Mouse (Mus musculus): ENCODE data around the gene Kcnma1. TPM values are rescaled to one million over a fixed set of nuclear protein-coding genes. Genes with fewer than 3 reads are reported as not detected.

The Kcnma1 gene
- total RNA-seq, 1 experiment = 0.49 TPM

DNA sequence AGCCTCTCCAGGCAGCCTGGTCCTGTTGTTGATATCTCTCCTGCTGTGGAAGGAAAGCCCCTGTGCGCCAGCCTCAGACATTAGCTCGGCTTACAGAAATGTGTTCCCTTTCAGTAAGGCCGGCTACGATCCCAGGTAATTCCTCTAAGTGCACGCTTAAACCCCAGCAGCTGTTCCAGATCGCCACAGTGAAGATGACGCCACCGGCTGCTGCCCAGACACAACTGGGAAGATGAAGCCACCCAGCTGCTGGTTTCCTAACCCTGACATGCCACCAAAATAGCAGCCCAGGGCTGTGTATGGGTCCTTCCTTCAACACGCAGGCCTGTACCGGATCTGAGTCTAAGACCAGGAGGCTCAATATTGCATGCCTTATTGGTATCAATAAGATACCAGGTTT is 307.5 kb downstream of the Kcnma1 start:
- no peak for DNase-seq (ENCODE audit: low read depth, low spot score)
- H3K9me3 ChIP-seq (ENCODE audit: control insufficient read depth, insufficient read depth, low read depth, low read length) = no peaks in the 10 kb centered on the region
- peaks cover 0 to 3% of the 10 kb centered on the region in 2 experiments; a peak in 1 of 4 replicates for H3K4me1 ChIP-seq (ENCODE audit: control insufficient read depth in 2 of 2, insufficient read depth in 2 of 2, low read length in 2 of 2, poor library complexity in 1 of 2)
- H3K9ac ChIP-seq (ENCODE audit: insufficient read depth, low read depth, low read length, poor library complexity, severe bottlenecking) = no peak overlapping the region
- no peaks in the 10 kb centered on the region for H3K36me3 ChIP-seq (ENCODE audit: control insufficient read depth, insufficient read depth, low read length, poor library complexity, severe bottlenecking)
- H3K4me3 ChIP-seq (ENCODE audit: insufficient read depth in 1 of 2, low read depth in 1 of 2, low read length in 2 of 2, poor library complexity in 1 of 2, severe bottlenecking in 1 of 2) = no peak overlapping the region
- in situ Hi-C loops (cut with MboI; ENCODE audit: low sequenced_read_pairs in 2 of 2, unreplicated experiment in 2 of 2) = no loop called here
- H3K27ac ChIP-seq (ENCODE audit: insufficient read depth, low read depth, low read length, poor library complexity, severe bottlenecking) = no peak overlapping the region
- no peak for TF ChIP-seq ZNF384 (IDR thresholded peaks at IDR 0.05; ENCODE audit: low read depth, low read length)
- no peak for TF ChIP-seq CHD2 (IDR thresholded peaks at IDR 0.05; ENCODE audit: low read depth, low read length)
- TF ChIP-seq ZC3H11A (IDR thresholded peaks at IDR 0.05; ENCODE audit: borderline replicate concordance, low read depth, low read length) = no peak
- TF ChIP-seq HCFC1 (IDR thresholded peaks at IDR 0.05; ENCODE audit: borderline replicate concordance, insufficient read depth, low read length) = no peak
- TF ChIP-seq MAFK (IDR thresholded peaks at IDR 0.05; ENCODE audit: insufficient read depth, low read depth, low read length) = no peak

DNA sequence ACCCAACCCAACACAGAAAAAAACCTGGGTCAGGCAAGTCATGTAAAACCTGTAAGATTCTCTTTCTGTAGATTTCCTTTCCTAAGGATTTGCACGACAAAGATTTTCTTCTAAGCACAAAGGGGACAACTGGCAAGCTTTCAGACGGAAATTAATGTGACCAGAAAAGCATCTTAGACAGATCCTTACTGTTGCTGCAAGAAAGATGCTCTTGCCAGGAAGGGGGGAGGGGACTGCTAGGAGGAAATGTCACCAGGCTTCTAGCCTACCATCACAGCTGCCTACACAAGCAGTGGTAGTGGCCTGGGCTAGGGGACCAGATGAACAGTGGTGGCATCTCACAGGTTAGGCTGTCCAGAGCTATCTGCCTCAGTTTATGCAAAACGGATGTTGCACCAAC is 308.6 kb downstream of the Kcnma1 start:
- no peaks in the 10 kb centered on the region for H3K9me3 ChIP-seq (ENCODE audit: control insufficient read depth, insufficient read depth, low read depth, low read length)
- no peak overlapping the region for H3K27ac ChIP-seq (ENCODE audit: insufficient read depth, low read depth, low read length, poor library complexity, severe bottlenecking)
- no peak for TF ChIP-seq CHD2 (IDR thresholded peaks at IDR 0.05; ENCODE audit: low read depth, low read length)
- TF ChIP-seq ZNF384 (IDR thresholded peaks at IDR 0.05; ENCODE audit: low read depth, low read length) = no peak
- TF ChIP-seq HCFC1 (IDR thresholded peaks at IDR 0.05; ENCODE audit: borderline replicate concordance, insufficient read depth, low read length) = no peak
- no peak overlapping the region for H3K4me3 ChIP-seq (ENCODE audit: insufficient read depth in 1 of 2, low read depth in 1 of 2, low read length in 2 of 2, poor library complexity in 1 of 2, severe bottlenecking in 1 of 2)
- H3K4me1 ChIP-seq (ENCODE audit: control insufficient read depth in 2 of 2, insufficient read depth in 2 of 2, low read length in 2 of 2, poor library complexity in 1 of 2) = peaks cover 0 to 3% of the 10 kb centered on the region in 2 experiments; a peak in 1 of 4 replicates
- in situ Hi-C loops (cut with MboI; ENCODE audit: low sequenced_read_pairs in 2 of 2, unreplicated experiment in 2 of 2) = no loop called here
- H3K36me3 ChIP-seq (ENCODE audit: control insufficient read depth, insufficient read depth, low read length, poor library complexity, severe bottlenecking) = no peaks in the 10 kb centered on the region
- H3K9ac ChIP-seq (ENCODE audit: insufficient read depth, low read depth, low read length, poor library complexity, severe bottlenecking) = no peak overlapping the region
- no peak for DNase-seq (ENCODE audit: low read depth, low spot score)

DNA sequence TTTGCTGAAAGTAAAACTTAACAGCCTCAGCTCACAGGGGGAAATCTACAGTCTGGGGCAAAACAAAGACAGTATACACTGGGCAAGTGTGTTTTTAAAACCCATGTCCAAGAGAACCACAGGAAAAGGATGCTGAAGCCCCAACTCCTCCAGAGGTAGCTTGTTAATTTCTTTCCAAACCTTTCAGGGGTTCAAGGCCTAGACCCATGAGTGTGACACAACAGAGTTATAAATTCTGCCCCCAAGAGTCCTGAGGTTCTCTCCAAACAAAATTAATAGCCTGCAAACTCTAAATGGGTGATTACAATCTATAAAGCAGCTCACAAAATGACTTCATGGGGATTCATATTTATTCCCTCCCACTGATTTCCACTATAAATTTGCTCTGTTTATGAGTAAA is 310.0 kb downstream of the Kcnma1 start:
- H3K4me1 ChIP-seq (ENCODE audit: control insufficient read depth in 2 of 2, insufficient read depth in 2 of 2, low read length in 2 of 2, poor library complexity in 1 of 2) = peaks cover 0 to 3% of the 10 kb centered on the region in 2 experiments; a peak in 1 of 4 replicates
- H3K9ac ChIP-seq (ENCODE audit: insufficient read depth, low read depth, low read length, poor library complexity, severe bottlenecking) = no peak overlapping the region
- in situ Hi-C loops (cut with MboI; ENCODE audit: low sequenced_read_pairs in 2 of 2, unreplicated experiment in 2 of 2) = no loop called here
- DNase-seq (ENCODE audit: low read depth, low spot score) = no peak
- no peak overlapping the region for H3K27ac ChIP-seq (ENCODE audit: insufficient read depth, low read depth, low read length, poor library complexity, severe bottlenecking)
- TF ChIP-seq ZC3H11A (IDR thresholded peaks at IDR 0.05; ENCODE audit: borderline replicate concordance, low read depth, low read length) (no peak), ZNF384 (IDR thresholded peaks at IDR 0.05; ENCODE audit: low read depth, low read length) (no peak), HCFC1 (IDR thresholded peaks at IDR 0.05; ENCODE audit: borderline replicate concordance, insufficient read depth, low read length) (no peak), MAFK (IDR thresholded peaks at IDR 0.05; ENCODE audit: insufficient read depth, low read depth, low read length) (no peak), CHD2 (IDR thresholded peaks at IDR 0.05; ENCODE audit: low read depth, low read length) (no peak)
- H3K36me3 ChIP-seq (ENCODE audit: control insufficient read depth, insufficient read depth, low read length, poor library complexity, severe bottlenecking) = no peaks in the 10 kb centered on the region
- H3K9me3 ChIP-seq (ENCODE audit: control insufficient read depth, insufficient read depth, low read depth, low read length) = no peaks in the 10 kb centered on the region
- H3K4me3 ChIP-seq (ENCODE audit: insufficient read depth in 1 of 2, low read depth in 1 of 2, low read length in 2 of 2, poor library complexity in 1 of 2, severe bottlenecking in 1 of 2) = no peak overlapping the region

DNA sequence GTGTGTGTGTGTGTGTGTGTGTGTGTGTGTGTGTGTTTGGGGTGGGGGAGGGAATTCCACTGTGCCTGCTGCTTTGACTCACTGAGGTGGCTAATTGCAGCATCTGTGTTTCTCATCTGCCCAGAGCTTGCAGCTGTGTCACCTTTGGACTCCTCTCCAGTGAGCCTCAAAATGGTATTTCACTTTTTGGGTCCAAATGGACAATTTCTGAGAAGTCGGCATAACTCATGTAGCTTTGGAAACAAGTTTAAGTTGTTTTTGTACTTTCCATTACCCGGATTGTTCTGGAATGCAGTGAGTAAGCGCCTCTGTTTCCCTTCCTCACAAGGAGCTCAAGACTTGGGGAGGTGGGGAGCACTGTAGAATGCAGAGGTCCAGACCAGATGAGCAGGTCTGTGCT is 317.9 kb downstream of the Kcnma1 start:
- TF ChIP-seq ZNF384 (IDR thresholded peaks at IDR 0.05; ENCODE audit: low read depth, low read length) (no peak), ZC3H11A (IDR thresholded peaks at IDR 0.05; ENCODE audit: borderline replicate concordance, low read depth, low read length) (no peak), CHD2 (IDR thresholded peaks at IDR 0.05; ENCODE audit: low read depth, low read length) (no peak), HCFC1 (IDR thresholded peaks at IDR 0.05; ENCODE audit: borderline replicate concordance, insufficient read depth, low read length) (no peak), MAFK (IDR thresholded peaks at IDR 0.05; ENCODE audit: insufficient read depth, low read depth, low read length) (no peak)
- no peak overlapping the region for H3K9ac ChIP-seq (ENCODE audit: insufficient read depth, low read depth, low read length, poor library complexity, severe bottlenecking)
- no peaks in the 10 kb centered on the region for H3K4me1 ChIP-seq (ENCODE audit: control insufficient read depth in 2 of 2, insufficient read depth in 2 of 2, low read length in 2 of 2, poor library complexity in 1 of 2)
- H3K4me3 ChIP-seq (ENCODE audit: insufficient read depth in 1 of 2, low read depth in 1 of 2, low read length in 2 of 2, poor library complexity in 1 of 2, severe bottlenecking in 1 of 2) = no peak overlapping the region
- DNase-seq (ENCODE audit: low read depth, low spot score) = no peak
- no peak overlapping the region for H3K27ac ChIP-seq (ENCODE audit: insufficient read depth, low read depth, low read length, poor library complexity, severe bottlenecking)
- no peaks in the 10 kb centered on the region for H3K36me3 ChIP-seq (ENCODE audit: control insufficient read depth, insufficient read depth, low read length, poor library complexity, severe bottlenecking)
- no peaks in the 10 kb centered on the region for H3K9me3 ChIP-seq (ENCODE audit: control insufficient read depth, insufficient read depth, low read depth, low read length)
- in situ Hi-C loops (cut with MboI; ENCODE audit: low sequenced_read_pairs in 2 of 2, unreplicated experiment in 2 of 2) = loop anchor here in 1 of 2 experiments (25.0 kb wide), 1 partner anchor 591 kb away; the partner anchor contains the start of gene E330034G19Rik

DNA sequence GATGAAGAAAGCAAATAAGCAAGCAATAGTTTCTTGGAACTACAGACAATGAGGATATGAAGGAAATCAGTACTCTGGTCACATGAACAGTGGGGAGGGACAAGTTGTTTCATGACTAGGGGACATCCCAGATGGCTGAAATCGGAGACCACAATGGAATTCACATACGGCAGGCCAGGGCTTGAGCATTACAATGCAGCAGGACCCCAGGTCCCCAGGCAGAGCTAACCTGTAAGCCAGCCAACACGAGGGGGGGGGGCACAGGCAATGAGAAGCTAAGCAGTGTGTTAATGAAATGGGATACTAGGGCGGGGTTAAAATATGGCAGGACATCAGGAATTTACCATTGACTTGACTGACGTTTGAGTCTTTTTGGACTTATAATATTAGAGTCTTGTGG is 324.6 kb downstream of the Kcnma1 start:
- no peaks in the 10 kb centered on the region for H3K4me1 ChIP-seq (ENCODE audit: control insufficient read depth in 2 of 2, insufficient read depth in 2 of 2, low read length in 2 of 2, poor library complexity in 1 of 2)
- TF ChIP-seq ZC3H11A (IDR thresholded peaks at IDR 0.05; ENCODE audit: borderline replicate concordance, low read depth, low read length) = no peak
- no peak for TF ChIP-seq MAFK (IDR thresholded peaks at IDR 0.05; ENCODE audit: insufficient read depth, low read depth, low read length)
- no peak for TF ChIP-seq HCFC1 (IDR thresholded peaks at IDR 0.05; ENCODE audit: borderline replicate concordance, insufficient read depth, low read length)
- no peak for TF ChIP-seq ZNF384 (IDR thresholded peaks at IDR 0.05; ENCODE audit: low read depth, low read length)
- TF ChIP-seq CHD2 (IDR thresholded peaks at IDR 0.05; ENCODE audit: low read depth, low read length) = no peak
- in situ Hi-C loops (cut with MboI; ENCODE audit: low sequenced_read_pairs in 2 of 2, unreplicated experiment in 2 of 2) = loop anchor here in 1 of 2 experiments (25.0 kb wide), 1 partner anchor 598 kb away; the partner anchor contains the start of gene E330034G19Rik
- no peak overlapping the region for H3K4me3 ChIP-seq (ENCODE audit: insufficient read depth in 1 of 2, low read depth in 1 of 2, low read length in 2 of 2, poor library complexity in 1 of 2, severe bottlenecking in 1 of 2)
- H3K36me3 ChIP-seq (ENCODE audit: control insufficient read depth, insufficient read depth, low read length, poor library complexity, severe bottlenecking) = no peaks in the 10 kb centered on the region
- no peak for DNase-seq (ENCODE audit: low read depth, low spot score)
- no peak overlapping the region for H3K9ac ChIP-seq (ENCODE audit: insufficient read depth, low read depth, low read length, poor library complexity, severe bottlenecking)
- no peak overlapping the region for H3K27ac ChIP-seq (ENCODE audit: insufficient read depth, low read depth, low read length, poor library complexity, severe bottlenecking)
- no peaks in the 10 kb centered on the region for H3K9me3 ChIP-seq (ENCODE audit: control insufficient read depth, insufficient read depth, low read depth, low read length)

Data from ES-E14 (cell line).